Mouse (Mus musculus): ENCODE measurements around the gene Csrp1. TPM values are rescaled to one million over a fixed set of nuclear protein-coding genes. Genes with fewer than 3 reads are reported as not detected.

Csrp1 gene
- polyA plus RNA-seq, 1 experiment from 2014 or later = 119 TPM

DNA sequence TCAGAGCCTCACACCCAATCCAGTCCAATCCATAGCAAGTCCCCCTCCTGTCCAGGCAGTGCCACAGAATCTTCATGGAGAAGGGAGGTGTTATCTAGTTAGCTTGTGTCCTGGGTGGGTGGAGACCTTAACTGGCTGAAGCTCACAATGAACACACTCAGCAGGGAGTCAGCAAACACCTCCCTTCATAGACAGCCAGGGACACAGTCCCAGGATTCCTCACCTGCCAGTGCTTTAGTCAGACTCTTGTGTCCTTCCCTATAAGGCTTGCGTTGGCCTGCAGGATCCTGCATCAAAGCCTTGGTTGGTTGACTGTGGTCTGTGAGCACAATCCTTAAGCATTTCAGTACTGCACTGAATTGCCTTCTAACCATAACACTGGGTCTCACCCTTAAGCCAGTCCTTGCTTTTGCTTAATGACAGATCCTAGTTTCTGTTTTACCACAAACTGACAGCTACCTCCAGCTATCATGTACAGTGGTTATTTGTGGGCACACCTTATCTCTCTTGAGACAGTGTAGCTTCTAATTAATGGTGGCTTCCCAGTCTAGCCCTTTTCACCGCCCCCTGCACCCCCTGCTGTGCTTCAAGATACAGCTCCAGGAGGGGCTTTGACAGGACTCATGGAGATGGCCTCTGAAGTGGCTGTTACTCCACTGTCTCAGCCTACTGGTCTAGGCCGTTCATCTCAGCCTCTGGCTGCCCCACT is 4.8 kb upstream of the Csrp1 start:
- DNase-seq (ENCODE audit: low spot score) = no peak

DNA sequence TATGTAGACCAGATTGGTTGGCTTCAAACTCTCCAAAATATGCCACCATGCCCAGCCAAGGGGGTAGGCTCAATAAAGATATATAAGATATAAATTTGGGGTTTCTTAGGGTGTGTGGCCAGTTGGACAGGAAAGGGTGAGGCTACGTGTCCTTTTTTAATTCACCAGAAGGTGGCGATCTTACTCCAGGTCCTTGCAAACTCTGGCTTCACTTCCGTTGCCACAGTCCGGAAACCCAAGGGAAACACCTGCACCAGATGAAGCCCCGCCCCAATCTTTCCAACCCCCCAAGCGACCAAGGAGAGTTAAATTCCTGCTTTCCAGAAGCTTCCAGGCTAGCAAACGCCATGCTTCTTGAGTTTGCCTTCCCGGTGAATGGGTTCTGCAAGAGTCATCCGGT is 375 bp upstream of the Csrp1 start:
- no peak overlapping the region for H3K4me3 ChIP-seq (ENCODE audit: low read depth, low read length)
- H3K27ac ChIP-seq (replicated peaks; ENCODE audit: low read depth, low read length) = no peak overlapping the region
- H3K4me1 ChIP-seq (ENCODE audit: control insufficient read depth, insufficient read depth, low read length) = no peaks in the 10 kb centered on the region
- peak; percentile 76; the same call in 1 of the 2 replicates for ATAC-seq (ENCODE audit: low read depth)
- WGBS = 17% methylated on average over 9 of the region's 9 CpGs
- H3K36me3 ChIP-seq (ENCODE audit: control insufficient read depth, insufficient read depth, low read length) = no peaks in the 10 kb centered on the region
- H3K9me3 ChIP-seq (ENCODE audit: control insufficient read depth, low read length) = no peaks in the 10 kb centered on the region
- 0 out of 2 replicates have a peak overlapping the region, but pooled peaks have one; percentile 13 for H3K4me2 ChIP-seq (ENCODE audit: low read depth, low read length)
- peak; percentile 83 for DNase-seq (ENCODE audit: low spot score)
- no peak overlapping the region for H3K9ac ChIP-seq (ENCODE audit: low read depth, low read length)
- no peaks in the 10 kb centered on the region for H3K27me3 ChIP-seq (replicated peaks; ENCODE audit: control insufficient read depth, insufficient read depth, low read length)

More for the DNA sequence above, 4.8 kb upstream of the Csrp1 start:
- ATAC-seq (ENCODE audit: low read depth) = no peak
- no peaks in the 10 kb centered on the region for H3K36me3 ChIP-seq (ENCODE audit: control insufficient read depth, insufficient read depth, low read length)
- H3K27ac ChIP-seq (replicated peaks; ENCODE audit: low read depth, low read length) = no peak overlapping the region
- no peak overlapping the region for H3K9ac ChIP-seq (ENCODE audit: low read depth, low read length)
- no peaks in the 10 kb centered on the region for H3K9me3 ChIP-seq (ENCODE audit: control insufficient read depth, low read length)
- no peak overlapping the region for H3K4me3 ChIP-seq (ENCODE audit: low read depth, low read length)
- no peaks in the 10 kb centered on the region for H3K27me3 ChIP-seq (replicated peaks; ENCODE audit: control insufficient read depth, insufficient read depth, low read length)
- no peak overlapping the region for H3K4me2 ChIP-seq (ENCODE audit: low read depth, low read length)
- WGBS = 64% methylated on average over 3 of the region's 3 CpGs
- H3K4me1 ChIP-seq (ENCODE audit: control insufficient read depth, insufficient read depth, low read length) = no peaks in the 10 kb centered on the region

DNA sequence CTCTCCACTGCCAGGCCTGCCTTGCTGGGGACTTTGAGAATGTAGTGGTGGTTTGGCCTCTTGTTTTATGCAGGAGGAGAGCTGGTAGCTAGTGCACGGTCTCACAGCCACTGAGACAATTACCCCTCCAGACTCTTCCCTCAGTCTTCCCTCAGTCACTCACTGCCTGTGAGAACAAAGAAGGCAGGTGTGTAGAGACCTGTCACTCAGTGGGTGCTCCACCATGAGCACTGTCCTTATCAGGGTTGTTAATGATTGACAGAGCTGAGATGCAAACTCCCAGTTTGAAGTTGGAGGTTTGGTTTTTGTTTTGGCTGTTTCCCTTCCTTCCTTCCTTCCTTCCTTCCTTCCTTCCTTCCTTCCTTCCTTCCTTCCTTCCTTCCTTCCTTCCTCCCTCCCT is 3.2 kb downstream of the Csrp1 start:
- WGBS = 50% methylated on average over 1 of the region's 1 CpGs
- Histone ChIP-seq H3K4me2 (ENCODE audit: low read depth, low read length) (no peak overlapping the region), H3K9ac (ENCODE audit: low read depth, low read length) (no peak overlapping the region), H3K4me1 (ENCODE audit: control insufficient read depth, insufficient read depth, low read length) (no peaks in the 10 kb centered on the region), H3K27ac (replicated peaks; ENCODE audit: low read depth, low read length) (no peak overlapping the region), H3K36me3 (ENCODE audit: control insufficient read depth, insufficient read depth, low read length) (no peaks in the 10 kb centered on the region), H3K4me3 (ENCODE audit: low read depth, low read length) (no peak overlapping the region), H3K9me3 (ENCODE audit: control insufficient read depth, low read length) (no peaks in the 10 kb centered on the region), H3K27me3 (replicated peaks; ENCODE audit: control insufficient read depth, insufficient read depth, low read length) (no peaks in the 10 kb centered on the region)
- DNase-seq (ENCODE audit: low spot score) = no peak
- ATAC-seq (ENCODE audit: low read depth) = no peak

DNA sequence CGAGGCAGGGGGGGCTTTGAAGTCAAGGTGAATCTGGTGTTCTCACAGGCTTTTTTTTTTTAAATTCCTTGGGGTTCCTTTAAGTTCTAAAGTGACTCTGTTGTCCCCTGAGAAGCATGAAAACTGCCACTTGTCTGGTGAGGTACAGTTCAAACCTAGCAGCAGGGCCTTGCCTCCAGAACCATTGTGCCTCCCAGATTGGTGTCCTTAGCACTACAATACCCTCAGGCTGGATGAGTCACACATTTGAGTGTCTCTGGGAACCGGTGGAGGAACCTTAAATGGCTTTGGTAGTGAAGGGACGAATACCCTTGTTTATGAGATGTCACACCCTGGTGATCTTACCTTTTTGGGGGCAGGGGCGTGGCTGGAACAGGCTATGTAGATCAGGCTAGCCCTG is 4.3 kb downstream of the Csrp1 start:
- 65% methylated on average over 4 of the region's 4 CpGs for WGBS
- H3K9me3 ChIP-seq (ENCODE audit: control insufficient read depth, low read length) = no peaks in the 10 kb centered on the region

DNA sequence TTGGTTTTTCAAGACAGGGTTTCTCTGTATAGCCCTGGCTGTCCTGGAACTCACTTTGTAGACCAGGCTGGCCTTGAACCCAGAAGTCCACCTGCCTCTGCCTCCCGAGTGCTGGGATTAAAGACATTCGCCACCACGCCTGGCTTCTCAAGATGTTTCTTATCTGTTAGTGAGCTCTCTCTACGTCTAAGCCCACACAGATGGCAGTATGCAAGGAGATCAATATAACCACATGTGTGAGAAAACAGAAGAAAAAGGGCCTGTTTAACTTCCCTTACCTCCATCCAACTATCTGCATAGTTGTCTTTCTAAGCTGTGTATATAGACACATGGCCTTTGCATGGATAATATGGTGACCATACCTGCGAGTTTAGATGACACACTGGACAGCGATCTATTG is 5.5 kb downstream of the Csrp1 start:
- Histone ChIP-seq H3K27me3 (replicated peaks; ENCODE audit: control insufficient read depth, insufficient read depth, low read length) (no peaks in the 10 kb centered on the region), H3K9me3 (ENCODE audit: control insufficient read depth, low read length) (no peaks in the 10 kb centered on the region), H3K36me3 (ENCODE audit: control insufficient read depth, insufficient read depth, low read length) (no peaks in the 10 kb centered on the region), H3K4me1 (ENCODE audit: control insufficient read depth, insufficient read depth, low read length) (peaks cover 9% of the 10 kb centered on the region; the same call in 1 of the 2 replicates), H3K4me3 (ENCODE audit: low read depth, low read length) (no peak overlapping the region), H3K9ac (ENCODE audit: low read depth, low read length) (no peak overlapping the region), H3K27ac (replicated peaks; ENCODE audit: low read depth, low read length) (no peak overlapping the region), H3K4me2 (ENCODE audit: low read depth, low read length) (no peak overlapping the region)
- DNase-seq (ENCODE audit: low spot score) = no peak
- ATAC-seq (ENCODE audit: low read depth) = no peak
- WGBS = 87% methylated on average over 6 of the region's 6 CpGs

More for the DNA sequence above, 4.3 kb downstream of the Csrp1 start:
- Histone ChIP-seq H3K4me2 (ENCODE audit: low read depth, low read length) (no peak overlapping the region), H3K4me3 (ENCODE audit: low read depth, low read length) (no peak overlapping the region), H3K36me3 (ENCODE audit: control insufficient read depth, insufficient read depth, low read length) (no peaks in the 10 kb centered on the region), H3K27me3 (replicated peaks; ENCODE audit: control insufficient read depth, insufficient read depth, low read length) (no peaks in the 10 kb centered on the region), H3K4me1 (ENCODE audit: control insufficient read depth, insufficient read depth, low read length) (no peaks in the 10 kb centered on the region), H3K27ac (replicated peaks; ENCODE audit: low read depth, low read length) (no peak overlapping the region), H3K9ac (ENCODE audit: low read depth, low read length) (no peak overlapping the region)
- DNase-seq (ENCODE audit: low spot score) (no peak), ATAC-seq (ENCODE audit: low read depth) (no peak)

DNA sequence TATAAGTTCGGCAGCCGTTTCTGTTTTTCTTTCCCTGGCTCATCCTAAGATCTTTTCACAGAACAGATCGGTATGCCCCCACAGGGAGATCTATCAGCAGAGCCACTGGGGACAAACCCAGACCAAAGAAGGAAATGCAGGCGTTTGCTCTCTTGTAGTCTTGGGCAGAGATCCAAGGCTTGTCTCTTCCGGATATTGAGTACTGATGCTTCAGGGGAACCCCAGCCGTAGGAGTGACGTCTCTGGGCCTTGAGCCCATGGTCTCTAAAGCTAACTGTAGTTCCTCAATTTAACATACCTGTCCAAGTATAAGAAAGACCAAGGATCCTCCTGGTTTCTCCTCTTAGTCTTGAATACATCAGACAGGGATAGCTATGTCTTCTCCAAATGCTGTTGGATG is 6.1 kb downstream of the Csrp1 start:
- WGBS = 50% methylated on average over 7 of the region's 7 CpGs
- Histone ChIP-seq H3K4me1 (ENCODE audit: control insufficient read depth, insufficient read depth, low read length) (peaks cover 14% of the 10 kb centered on the region), H3K4me2 (ENCODE audit: low read depth, low read length) (no peak overlapping the region), H3K4me3 (ENCODE audit: low read depth, low read length) (no peak overlapping the region), H3K27me3 (replicated peaks; ENCODE audit: control insufficient read depth, insufficient read depth, low read length) (no peaks in the 10 kb centered on the region), H3K9me3 (ENCODE audit: control insufficient read depth, low read length) (no peaks in the 10 kb centered on the region), H3K36me3 (ENCODE audit: control insufficient read depth, insufficient read depth, low read length) (no peaks in the 10 kb centered on the region), H3K9ac (ENCODE audit: low read depth, low read length) (no peak overlapping the region), H3K27ac (replicated peaks; ENCODE audit: low read depth, low read length) (no peak overlapping the region)
- DNase-seq (ENCODE audit: low spot score) (peak; percentile 82), ATAC-seq (ENCODE audit: low read depth) (no peak)

DNA sequence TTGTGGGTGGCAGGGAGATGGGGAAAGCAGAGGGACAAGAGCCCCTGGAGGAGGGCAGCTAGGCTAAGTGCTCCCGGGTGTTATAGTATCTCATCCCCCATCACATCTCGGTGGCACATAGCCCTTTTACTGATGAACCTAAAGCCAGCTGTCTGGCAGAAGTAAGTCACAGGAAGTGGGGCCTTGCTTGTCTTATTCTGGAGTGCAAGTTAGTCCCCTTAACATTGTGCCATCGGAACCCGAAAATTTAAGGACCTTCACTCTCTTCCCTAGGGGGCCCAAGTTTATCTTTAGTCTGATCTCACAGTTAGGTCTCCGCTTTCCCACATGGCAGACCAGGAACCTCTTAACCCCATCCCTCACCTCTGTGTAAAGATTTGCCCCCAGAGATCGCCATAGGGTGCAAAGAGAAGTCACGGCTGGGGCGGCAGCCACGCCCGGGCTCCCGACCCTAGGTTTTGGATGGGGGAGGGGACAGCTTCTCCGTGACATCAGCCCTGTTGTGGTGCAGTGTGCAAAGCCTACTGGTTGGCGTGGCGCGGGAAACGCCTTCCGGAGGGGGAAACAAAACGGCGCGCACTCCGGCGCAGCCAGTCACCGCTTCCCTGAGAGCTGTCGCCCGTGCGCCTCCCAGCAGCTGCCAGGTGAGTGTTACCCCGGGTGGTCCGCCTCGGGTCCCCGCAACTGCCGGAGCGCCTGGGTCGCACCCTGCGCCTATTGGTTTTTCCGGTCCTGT is 8.9 kb downstream of the Csrp1 start:
- peak overlapping the region; percentile 88 for H3K4me2 ChIP-seq (ENCODE audit: low read depth, low read length)
- 2% methylated on average over 34 of the region's 35 CpGs for WGBS
- H3K9me3 ChIP-seq (ENCODE audit: control insufficient read depth, low read length) = no peaks in the 10 kb centered on the region
- H3K27me3 ChIP-seq (replicated peaks; ENCODE audit: control insufficient read depth, insufficient read depth, low read length) = no peaks in the 10 kb centered on the region
- peak overlapping the region; percentile 77 for H3K27ac ChIP-seq (replicated peaks; ENCODE audit: low read depth, low read length)
- peak overlapping the region; percentile 81 for H3K9ac ChIP-seq (ENCODE audit: low read depth, low read length)
- peaks cover 37% of the 10 kb centered on the region for H3K4me1 ChIP-seq (ENCODE audit: control insufficient read depth, insufficient read depth, low read length)
- no peaks in the 10 kb centered on the region for H3K36me3 ChIP-seq (ENCODE audit: control insufficient read depth, insufficient read depth, low read length)
- H3K4me3 ChIP-seq (ENCODE audit: low read depth, low read length) = peak overlapping the region; percentile 69
- DNase-seq (ENCODE audit: low spot score) (peak; percentile 96), ATAC-seq (ENCODE audit: low read depth) (peak; percentile 85)

DNA sequence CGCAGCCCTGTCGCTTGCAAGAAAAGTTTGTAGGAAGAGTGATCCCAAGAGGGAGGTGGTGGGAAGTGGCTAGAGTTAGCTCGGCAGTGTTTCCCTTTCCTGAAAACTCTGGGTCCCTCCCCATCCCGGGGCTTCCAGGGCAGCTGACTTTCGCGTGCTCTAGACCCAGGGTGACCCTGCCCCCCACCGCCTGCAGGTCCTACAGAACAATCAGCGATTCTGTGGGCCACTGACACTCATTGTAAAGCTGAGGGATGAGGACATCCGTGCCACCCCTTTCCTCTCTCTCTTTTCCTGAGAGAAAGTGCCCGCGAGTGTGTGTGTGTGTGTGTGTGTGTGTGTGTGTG is 9.5 kb downstream of the Csrp1 start:
- Histone ChIP-seq H3K27me3 (replicated peaks; ENCODE audit: control insufficient read depth, insufficient read depth, low read length) (no peaks in the 10 kb centered on the region), H3K4me1 (ENCODE audit: control insufficient read depth, insufficient read depth, low read length) (peaks cover 42% of the 10 kb centered on the region), H3K4me3 (ENCODE audit: low read depth, low read length) (peak overlapping the region; percentile 69), H3K9me3 (ENCODE audit: control insufficient read depth, low read length) (no peaks in the 10 kb centered on the region), H3K9ac (ENCODE audit: low read depth, low read length) (peak overlapping the region; percentile 81), H3K4me2 (ENCODE audit: low read depth, low read length) (peak overlapping the region; percentile 88), H3K36me3 (ENCODE audit: control insufficient read depth, insufficient read depth, low read length) (no peaks in the 10 kb centered on the region), H3K27ac (replicated peaks; ENCODE audit: low read depth, low read length) (peak overlapping the region; percentile 77)
- 2% methylated on average over 9 of the region's 11 CpGs for WGBS
- no peak for DNase-seq (ENCODE audit: low spot score)
- no peak for ATAC-seq (ENCODE audit: low read depth)
